Mouse (Mus musculus): ENCODE results near the gene Gbx1.

DNA sequence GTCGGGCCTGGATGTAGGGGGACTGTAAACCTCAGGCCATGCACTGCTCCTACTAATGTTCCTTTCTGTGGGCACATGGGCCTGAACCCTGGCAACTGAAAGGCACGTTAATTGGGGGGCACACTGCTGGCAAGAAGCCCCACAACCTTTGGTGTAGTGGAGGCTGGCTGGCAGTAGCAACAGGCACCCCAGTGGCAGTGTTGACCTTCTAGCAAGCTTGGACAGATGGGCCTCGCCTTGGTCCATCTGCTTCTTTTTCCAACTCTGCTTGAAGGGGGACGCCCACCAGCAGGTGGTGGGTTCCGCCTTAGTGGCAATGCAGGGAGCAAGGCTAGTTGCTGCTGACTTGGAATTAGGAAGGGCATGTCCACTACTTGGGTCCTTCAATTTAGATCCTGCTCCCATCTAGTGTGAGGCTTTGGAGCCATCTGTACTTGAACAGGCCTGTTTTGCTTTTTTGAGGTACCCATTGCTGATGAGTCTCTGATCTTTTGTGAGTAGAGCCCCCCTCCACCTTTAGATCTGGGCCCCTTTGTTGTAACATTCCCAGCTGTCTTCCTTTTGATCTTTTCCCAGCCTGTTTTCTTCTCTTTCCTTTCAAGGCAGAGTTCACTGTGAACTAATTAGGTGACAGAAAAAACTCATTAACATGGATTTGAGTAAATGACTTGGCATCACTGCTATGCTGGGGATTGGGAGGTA is 73.6 kb downstream of the Gbx1 start:
- TF ChIP-seq POLR2A (IDR thresholded peaks at IDR 0.05; ENCODE audit: borderline replicate concordance, extremely low read depth, insufficient read depth, insufficient read length, poor library complexity, severe bottlenecking) (no peak), CTCF (IDR thresholded peaks at IDR 0.05; ENCODE audit: borderline replicate concordance, extremely low read depth, insufficient read depth, insufficient read length) (no peak)
